ENCODE assay signal across 32 mouse cellular contexts in the genomic region with DNA sequence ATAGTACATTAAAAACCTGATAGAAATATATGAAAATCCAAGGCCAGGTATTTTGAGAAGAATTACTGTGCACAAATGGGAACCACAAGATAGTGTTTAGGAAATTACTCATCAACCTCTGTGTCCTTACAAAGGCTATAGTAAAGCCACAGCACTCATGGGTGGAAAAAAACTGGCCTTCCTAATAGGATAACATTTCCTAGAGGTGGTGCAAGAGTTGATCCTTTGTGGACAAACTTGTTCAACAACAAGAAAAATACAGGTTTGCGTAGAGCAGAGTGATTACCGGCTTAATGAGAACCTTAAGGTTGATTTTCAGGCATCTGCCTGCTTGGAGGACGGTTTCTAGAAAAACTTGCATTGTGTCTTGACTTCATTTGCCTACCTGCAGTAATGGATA.
"Had no signal": no experiment of that assay in that cellular context is flagged by ENCODE, and none has a peak within 500 bp of the region (broad histone marks: within the 10 kb centered on the region; RNA-seq: fewer than 3 reads in every experiment).

No protein-coding gene starts in this region.

- H3K4me3 ChIP-seq: left cerebral cortex, adult 2 months; limb, embryonic 10.5 days; limb, embryonic 12.5 days; limb, embryonic 13.5 days; limb, embryonic 15.5 days; liver, embryonic 12.5 days; liver, embryonic 13.5 days; liver, embryonic 15.5 days; lung, embryonic 15.5 days; megakaryocyte, embryonic 14.5 days; midbrain, embryonic 10.5 days; midbrain, embryonic 12.5 days; midbrain, embryonic 13.5 days; midbrain, embryonic 15.5 days; myocyte had no signal

- H3K36me3 ChIP-seq: limb, embryonic 10.5 days; limb, embryonic 12.5 days; limb, embryonic 13.5 days; limb, embryonic 15.5 days; liver, embryonic 12.5 days; liver, embryonic 13.5 days; liver, embryonic 15.5 days; lung, embryonic 15.5 days; midbrain, embryonic 10.5 days; midbrain, embryonic 12.5 days; midbrain, embryonic 13.5 days; midbrain, embryonic 15.5 days had no signal

- H3K4me1 ChIP-seq: limb, embryonic 10.5 days; limb, embryonic 12.5 days; limb, embryonic 13.5 days; limb, embryonic 15.5 days; lung, embryonic 15.5 days; midbrain, embryonic 10.5 days; midbrain, embryonic 12.5 days; midbrain, embryonic 13.5 days; midbrain, embryonic 15.5 days had no signal

- H3K27me3 ChIP-seq: limb, embryonic 12.5 days; limb, embryonic 13.5 days; limb, embryonic 15.5 days; liver, embryonic 12.5 days; liver, embryonic 13.5 days; liver, embryonic 15.5 days; lung, embryonic 15.5 days; megakaryocyte, embryonic 14.5 days; midbrain, embryonic 12.5 days; midbrain, embryonic 13.5 days; midbrain, embryonic 15.5 days had no signal

- H3K9me3 ChIP-seq: limb, embryonic 10.5 days; limb, embryonic 12.5 days; limb, embryonic 15.5 days; liver, embryonic 13.5 days; liver, embryonic 15.5 days; lung, embryonic 15.5 days; midbrain, embryonic 10.5 days; midbrain, embryonic 12.5 days; midbrain, embryonic 15.5 days had no signal

- H3K27ac ChIP-seq: left cerebral cortex, adult 2 months; limb, embryonic 10.5 days; limb, embryonic 12.5 days; limb, embryonic 13.5 days; limb, embryonic 15.5 days; liver, embryonic 12.5 days; liver, embryonic 13.5 days; liver, embryonic 14.5 days; liver, embryonic 15.5 days; lung, embryonic 15.5 days; macrophage; midbrain, embryonic 10.5 days; midbrain, embryonic 12.5 days; midbrain, embryonic 13.5 days; midbrain, embryonic 15.5 days had no signal

- ATAC-seq: liver, embryonic 12.5 days; liver, postnatal 0 days; lung, postnatal 0 days; midbrain, embryonic 13.5 days; midbrain, embryonic 15.5 days; midbrain, embryonic 16.5 days had no signal

- H3K9ac ChIP-seq: limb, embryonic 12.5 days; limb, embryonic 13.5 days; limb, embryonic 15.5 days; liver, embryonic 12.5 days; liver, embryonic 13.5 days; liver, embryonic 14.5 days; liver, embryonic 15.5 days; liver, postnatal 0 days; lung, embryonic 14.5 days; lung, embryonic 15.5 days; midbrain, embryonic 12.5 days; midbrain, embryonic 13.5 days; midbrain, embryonic 15.5 days had no signal

- DNase-seq: left cerebral cortex, postnatal 4 days; liver; liver, embryonic 13.5 days; liver, postnatal 0 days; lung, adult 18-20 months; lung, adult 2 months; lung, embryonic 14.5 days; lung, postnatal 10 days; lung, postnatal 14 days; lung, postnatal 36 days; lung, postnatal 4 days; midbrain, embryonic 14.5 days had no signal

- H3K4me2 ChIP-seq: limb, embryonic 12.5 days; limb, embryonic 13.5 days; limb, embryonic 15.5 days; liver, embryonic 11.5 days; liver, embryonic 12.5 days; liver, embryonic 13.5 days; liver, embryonic 15.5 days; lung, embryonic 14.5 days; lung, embryonic 15.5 days; midbrain, embryonic 11.5 days; midbrain, embryonic 12.5 days; midbrain, embryonic 13.5 days; midbrain, embryonic 15.5 days had no signal
